Mouse (Mus musculus) C2C12 (cell line): Measurements from ENCODE around the gene Zfp280b. TPM values are rescaled to one million over a fixed set of nuclear protein-coding genes. Genes with fewer than 3 reads are reported as not detected.

Experiments used
- H3K27me3 ChIP-seq: one replicate; pipeline ENCODE4 v1.6.1; 2011; ENCODE audit not compliant: control insufficient read depth, insufficient read depth, insufficient read length
- H3K36me3 ChIP-seq: one replicate; pipeline ENCODE4 v1.6.1; 2011; ENCODE audit not compliant: control insufficient read depth, insufficient read depth
- H3K4me3 ChIP-seq: one replicate; pipeline ENCODE4 v1.5.1; 2011; ENCODE audit warnings: mild to moderate bottlenecking, control low read depth; ENCODE audit not compliant: poor library complexity, insufficient read depth, severe bottlenecking
- H3K79me2 ChIP-seq: one replicate; pipeline ENCODE4 v1.6.1; 2011; ENCODE audit not compliant: control insufficient read depth, insufficient read depth
- H3K79me3 ChIP-seq: one replicate; pipeline ENCODE4 v1.6.1; 2011; ENCODE audit warnings: low read depth, control low read depth
- H3ac ChIP-seq: one replicate; pipeline ENCODE3; 2011; ENCODE audit warnings: low read depth; ENCODE audit not compliant: control insufficient read depth, insufficient read length
- CEBPB ChIP-seq: IDR thresholded peaks from one replicate; pipeline ENCODE4 v1.6.1; 2011; ENCODE audit warnings: low read depth, mild to moderate bottlenecking, control low read depth, moderate library complexity
- CTCF ChIP-seq: IDR thresholded peaks from one replicate; pipeline ENCODE4 v1.5.1; 2011; ENCODE audit not compliant: control insufficient read depth, insufficient read depth, insufficient read length
- FOSL1 ChIP-seq: IDR thresholded peaks from one replicate; pipeline ENCODE4 v1.8.0; 2011; ENCODE audit warnings: mild to moderate bottlenecking, low read length; ENCODE audit not compliant: poor library complexity, insufficient read depth, severe bottlenecking
- MAX ChIP-seq: IDR thresholded peaks from one replicate; pipeline ENCODE4 v1.6.1; 2011; ENCODE audit warnings: mild to moderate bottlenecking, control low read depth
- MYOD1 ChIP-seq: IDR thresholded peaks from one replicate; pipeline ENCODE4 v1.6.1; 2011; ENCODE audit warnings: low read depth; ENCODE audit not compliant: control insufficient read depth, insufficient read length
- MYOG ChIP-seq: IDR thresholded peaks from one replicate; pipeline ENCODE4 v1.6.1; 2011; ENCODE audit not compliant: control insufficient read depth, insufficient read length; ENCODE audit errors: extremely low read depth
- USF1 ChIP-seq: IDR thresholded peaks from one replicate; pipeline ENCODE4 v1.6.1; 2011; ENCODE audit warnings: low read depth, mild to moderate bottlenecking, control low read depth, moderate library complexity
- polyA plus RNA-seq: library from polyadenylated mRNA; unstranded; fragments of >200 nt; fragmentation: generic; extraction: Trizol; gene quantifications from one replicate; pipeline ENCODE4 v1.2.1, GENCODE M21; 2012; ENCODE audit warnings: missing spikeins

Gene Zfp280b
- polyA plus RNA-seq, 1 experiment = 6.7 TPM

- TF ChIP-seq MYOG (no peak), MAX (no peak), MYOD1 (no peak), CEBPB (no peak), CTCF (no peak), USF1 (no peak), FOSL1 (no peak)
- H3K79me3 ChIP-seq = peaks cover 47% of the 10 kb centered on the region
- peaks cover 28% of the 10 kb centered on the region for H3K36me3 ChIP-seq
- H3K79me2 ChIP-seq = peaks cover 56% of the 10 kb centered on the region
- H3ac ChIP-seq = peak overlapping the region; percentile 100
- H3K4me3 ChIP-seq = peak overlapping the region; percentile 96
- no peaks in the 10 kb centered on the region for H3K27me3 ChIP-seq
Measured at GRCm38 (mm10) chr10:76033119-76033455, 637 bp downstream of the Zfp280b start.

- Histone ChIP-seq H3K79me2 (peaks cover 66% of the 10 kb centered on the region), H3K4me3 (no peak overlapping the region), H3K79me3 (peaks cover 49% of the 10 kb centered on the region), H3K36me3 (peaks cover 38% of the 10 kb centered on the region), H3ac (no peak overlapping the region), H3K27me3 (no peaks in the 10 kb centered on the region)
- TF ChIP-seq USF1 (no peak), CTCF (no peak), MYOD1 (no peak), MAX (no peak), CEBPB (no peak), MYOG (no peak), FOSL1 (no peak)
Measured at GRCm38 (mm10) chr10:76034001-76034600, 1.7 kb downstream of the Zfp280b start.

GRCm38 (mm10) chr10:76035277-76035676 is 2.8 kb downstream of the Zfp280b start:
- H3K79me2 ChIP-seq = peaks cover 77% of the 10 kb centered on the region
- peaks cover 50% of the 10 kb centered on the region for H3K36me3 ChIP-seq
- no peak overlapping the region for H3ac ChIP-seq
- peaks cover 51% of the 10 kb centered on the region for H3K79me3 ChIP-seq
- no peak overlapping the region for H3K4me3 ChIP-seq
- H3K27me3 ChIP-seq = no peaks in the 10 kb centered on the region
- TF ChIP-seq MYOD1 (no peak), CTCF (no peak), MAX (no peak), MYOG (no peak), USF1 (no peak), CEBPB (no peak), FOSL1 (no peak)

GRCm38 (mm10) chr10:76036962-76037361 is 4.5 kb downstream of the Zfp280b start:
- Histone ChIP-seq H3K79me2 (peaks cover 85% of the 10 kb centered on the region), H3K4me3 (no peak overlapping the region), H3ac (no peak overlapping the region), H3K27me3 (no peaks in the 10 kb centered on the region), H3K79me3 (peaks cover 57% of the 10 kb centered on the region), H3K36me3 (peaks cover 63% of the 10 kb centered on the region)
- no peak for TF ChIP-seq FOSL1
- TF ChIP-seq USF1 = no peak
- no peak for TF ChIP-seq MYOG
- no peak for TF ChIP-seq MAX
- no peak for TF ChIP-seq MYOD1
- TF ChIP-seq CTCF = no peak
- no peak for TF ChIP-seq CEBPB

GRCm38 (mm10) chr10:76045343-76045742 is 12.9 kb downstream of the Zfp280b start:
- H3ac ChIP-seq = no peak overlapping the region
- H3K79me2 ChIP-seq = peaks cover 7% of the 10 kb centered on the region
- H3K36me3 ChIP-seq = peaks cover 27% of the 10 kb centered on the region
- peaks cover 5% of the 10 kb centered on the region for H3K79me3 ChIP-seq
- H3K27me3 ChIP-seq = no peaks in the 10 kb centered on the region
- TF ChIP-seq CEBPB (no peak), MYOG (no peak), CTCF (no peak), MAX (no peak), FOSL1 (no peak), MYOD1 (no peak), USF1 (no peak)
- H3K4me3 ChIP-seq = no peak overlapping the region

- TF ChIP-seq CEBPB = no peak
- TF ChIP-seq MYOD1 = peak; percentile 66
- Histone ChIP-seq H3K79me2 (no peaks in the 10 kb centered on the region), H3K27me3 (no peaks in the 10 kb centered on the region), H3K79me3 (no peaks in the 10 kb centered on the region), H3K36me3 (peaks cover 14% of the 10 kb centered on the region), H3ac (no peak overlapping the region), H3K4me3 (no peak overlapping the region)
Measured at GRCm38 (mm10) chr10:76046754-76047153, 14.3 kb downstream of the Zfp280b start.
